Mouse (Mus musculus) cerebellum, adult 9-11 months (tissue): ENCODE measurements around the gene Zdhhc7.

Experiments
- DNase-seq: peaks from one replicate; pipeline ENCODE4 v3.0.0; 2022

Gene Zdhhc7

GRCm38 (mm10) chr8:120101068-120101972 is at the start of gene Zdhhc7:
Gene Zdhhc7 (minus strand): TSS chr8:120101482.
- peak; percentile 84 for DNase-seq

- no peak for DNase-seq
These were observed 48.7 kb upstream of the Zdhhc7 start for GRCm38 (mm10) chr8:120150028-120150427.

GRCm38 (mm10) chr8:120146051-120146450 is 44.8 kb upstream of the Zdhhc7 start:
- no peak for DNase-seq

GRCm38 (mm10) chr8:120144652-120145301 is 43.5 kb upstream of the Zdhhc7 start:
- DNase-seq, result peak; percentile 83

GRCm38 (mm10) chr8:120143911-120144651 is 42.8 kb upstream of the Zdhhc7 start:
- DNase-seq, result peak; percentile 73

GRCm38 (mm10) chr8:120140769-120141168 is 39.5 kb upstream of the Zdhhc7 start:
- no peak for DNase-seq

GRCm38 (mm10) chr8:120138958-120139357 is 37.7 kb upstream of the Zdhhc7 start:
- no peak for DNase-seq

GRCm38 (mm10) chr8:120136618-120137017 is 35.3 kb upstream of the Zdhhc7 start:
- DNase-seq, result peak; percentile 77

GRCm38 (mm10) chr8:120135687-120136086 is 34.4 kb upstream of the Zdhhc7 start:
- DNase-seq, result peak; percentile 45

- DNase-seq, result peak; percentile 97
These were observed 31.9 kb upstream of the Zdhhc7 start for GRCm38 (mm10) chr8:120133169-120133568.

- DNase-seq, result no peak
These were observed 29.9 kb upstream of the Zdhhc7 start for GRCm38 (mm10) chr8:120131158-120131557.

GRCm38 (mm10) chr8:120129547-120129946 is 28.3 kb upstream of the Zdhhc7 start:
- no peak for DNase-seq

GRCm38 (mm10) chr8:120126357-120127161 is 25.3 kb upstream of the Zdhhc7 start:
- DNase-seq, result peak; percentile 45

- DNase-seq, result no peak
These were observed 23.6 kb upstream of the Zdhhc7 start for GRCm38 (mm10) chr8:120124836-120125389.

GRCm38 (mm10) chr8:120124261-120124660 is 23.0 kb upstream of the Zdhhc7 start:
- DNase-seq, result no peak

GRCm38 (mm10) chr8:120120951-120121350 is 19.7 kb upstream of the Zdhhc7 start:
- no peak for DNase-seq

- no peak for DNase-seq
These were observed 18.6 kb upstream of the Zdhhc7 start for GRCm38 (mm10) chr8:120119931-120120330.

- peak; percentile 45 for DNase-seq
These were observed 18.1 kb upstream of the Zdhhc7 start for GRCm38 (mm10) chr8:120119429-120119828.

GRCm38 (mm10) chr8:120118847-120119246 is 17.6 kb upstream of the Zdhhc7 start:
- no peak for DNase-seq

GRCm38 (mm10) chr8:120118162-120118561 is 16.9 kb upstream of the Zdhhc7 start:
- DNase-seq, result peak; percentile 50

- DNase-seq, result no peak
These were observed 15.3 kb upstream of the Zdhhc7 start for GRCm38 (mm10) chr8:120116600-120116999.

- DNase-seq, result no peak
These were observed 13.1 kb upstream of the Zdhhc7 start for GRCm38 (mm10) chr8:120114315-120114841.
